Mouse (Mus musculus) 3T3-L1 (cell line): ENCODE measurements around the gene Cd302.

ENCODE experiments used
- DNase-seq: peaks from one replicate; pipeline ENCODE4 v3.0.0-alpha.2; 2015; ENCODE audit warnings: low read depth, low spot score

Gene Cd302

DNA sequence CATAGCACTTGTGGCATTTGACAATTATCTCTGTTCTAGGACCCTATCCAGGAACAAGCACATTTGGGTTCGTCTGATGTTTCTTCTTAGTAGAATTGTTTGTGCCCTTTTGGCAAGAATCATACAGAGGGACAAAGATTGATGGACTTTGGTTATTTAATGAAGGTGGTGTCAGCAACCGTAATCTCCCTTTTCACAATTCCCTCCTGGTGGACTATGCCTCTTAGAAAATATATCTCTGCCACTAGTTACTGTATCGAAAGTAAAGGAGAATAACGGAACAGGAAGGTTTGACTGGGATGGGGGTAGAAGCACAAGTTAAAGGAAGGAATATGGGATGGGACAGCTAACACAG is at the start of gene Cd302:
TSS of gene Cd302 (minus strand) at position 22 of the 355 bp plus-strand sequence.
- no peak for DNase-seq

DNA sequence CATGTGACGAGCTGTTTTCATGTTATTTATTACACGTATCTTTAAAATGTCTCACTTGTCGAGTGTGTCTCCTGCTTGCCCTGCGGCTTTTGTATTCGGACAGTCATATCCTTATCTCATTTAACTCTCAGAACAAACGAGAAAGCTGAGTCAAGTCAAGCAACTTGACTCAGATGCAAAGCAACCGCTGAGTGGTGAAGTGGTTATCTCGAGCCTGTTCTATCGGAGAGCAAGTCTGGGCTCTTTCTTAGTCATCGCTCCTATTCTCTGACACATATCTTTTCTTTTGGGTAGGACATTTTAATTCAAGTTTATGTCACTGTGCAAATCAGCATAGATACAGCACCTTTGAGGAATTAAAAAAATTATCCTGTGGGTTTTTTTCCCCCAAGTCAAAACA is 44.4 kb upstream of the Cd302 start:
- no peak for DNase-seq

DNA sequence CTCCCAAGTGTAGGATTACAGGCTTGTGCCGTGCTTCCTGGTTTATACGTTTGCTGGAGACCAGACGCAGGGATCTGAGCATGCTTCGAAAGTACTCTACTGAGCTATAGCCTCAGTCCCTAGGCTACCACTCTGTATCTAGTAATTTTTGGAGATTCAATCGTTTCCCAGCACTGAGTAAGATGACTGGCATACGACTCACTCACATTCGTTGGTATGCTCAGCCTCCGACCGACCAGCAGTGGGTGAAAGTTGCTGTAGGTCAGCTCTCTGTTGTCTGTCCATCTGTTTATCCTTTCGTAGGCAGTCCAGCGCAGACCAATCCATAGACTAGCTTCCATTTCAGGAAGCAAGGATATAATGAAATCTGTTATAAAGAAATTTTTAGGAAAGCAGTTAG is 43.3 kb upstream of the Cd302 start:
- DNase-seq = peak; percentile 63

DNA sequence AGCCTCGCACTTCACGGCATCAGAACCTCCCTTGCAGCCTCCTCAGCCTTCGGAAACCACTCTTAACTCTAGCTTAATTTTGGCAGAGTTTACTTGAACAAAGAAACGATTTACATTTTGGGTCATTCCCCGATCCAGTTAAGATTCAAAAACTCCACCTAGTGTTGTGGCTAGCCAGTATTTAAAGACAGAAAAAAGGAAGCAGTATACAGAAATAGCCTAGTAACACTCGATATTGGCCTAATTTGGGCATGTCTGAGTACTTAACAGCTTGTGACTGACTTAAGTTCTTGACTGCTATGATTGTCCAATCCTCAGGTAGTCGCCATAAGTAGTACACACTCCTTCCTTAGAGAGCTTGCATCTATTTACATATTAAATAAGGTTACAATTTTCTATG is 42.7 kb upstream of the Cd302 start:
- DNase-seq = no peak

DNA sequence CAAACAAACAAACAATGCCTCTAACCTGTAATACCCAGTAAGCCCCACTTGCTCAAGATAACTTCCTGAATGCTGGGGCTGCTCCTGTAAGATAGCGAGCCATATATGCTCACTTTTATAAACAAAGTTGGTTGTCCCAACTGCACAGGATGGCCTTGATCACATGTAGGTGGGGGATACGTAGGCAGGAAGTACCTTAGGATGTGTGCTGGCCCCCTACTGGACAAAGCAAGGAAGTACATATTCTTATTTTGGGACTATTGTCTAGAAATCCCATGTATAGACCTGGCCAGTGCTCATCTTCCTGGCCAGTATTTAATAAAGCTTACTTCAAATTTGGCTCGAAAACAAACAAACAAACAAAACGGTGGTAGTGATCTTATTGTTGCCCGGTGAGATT is 39.1 kb upstream of the Cd302 start:
- peak; percentile 59 for DNase-seq

DNA sequence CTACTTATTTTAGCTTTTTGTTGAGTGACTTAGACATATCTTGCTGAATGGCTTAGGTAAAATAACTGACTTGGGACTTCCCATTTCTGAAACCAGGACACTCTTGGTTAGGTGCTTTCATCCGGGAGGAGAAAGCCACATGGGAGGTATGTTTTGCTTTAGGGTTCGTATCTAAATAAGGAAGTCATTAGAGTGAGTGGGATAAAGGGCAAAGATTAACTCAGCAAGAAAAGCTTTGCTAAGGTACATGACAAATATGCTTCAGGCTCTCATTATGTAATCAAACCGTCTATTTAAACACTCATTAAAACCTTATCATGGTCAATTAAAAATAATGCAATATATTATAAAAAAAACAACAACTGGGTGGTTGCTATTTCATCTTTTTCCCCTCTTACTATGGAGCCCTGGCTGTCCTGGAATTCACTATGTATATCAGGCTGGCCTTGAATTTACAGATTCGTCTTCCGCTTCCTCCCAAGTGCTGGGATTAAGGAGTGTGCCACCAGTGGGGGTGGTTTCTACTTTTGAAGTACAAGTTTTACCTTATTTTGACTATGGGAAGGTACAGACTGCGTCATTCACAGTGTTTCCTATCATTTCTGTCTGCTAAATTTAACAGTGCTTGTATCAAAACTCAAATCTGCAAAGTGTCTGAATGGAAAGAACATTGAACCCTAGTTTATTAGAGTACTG is 37.9 kb upstream of the Cd302 start:
- no peak for DNase-seq

DNA sequence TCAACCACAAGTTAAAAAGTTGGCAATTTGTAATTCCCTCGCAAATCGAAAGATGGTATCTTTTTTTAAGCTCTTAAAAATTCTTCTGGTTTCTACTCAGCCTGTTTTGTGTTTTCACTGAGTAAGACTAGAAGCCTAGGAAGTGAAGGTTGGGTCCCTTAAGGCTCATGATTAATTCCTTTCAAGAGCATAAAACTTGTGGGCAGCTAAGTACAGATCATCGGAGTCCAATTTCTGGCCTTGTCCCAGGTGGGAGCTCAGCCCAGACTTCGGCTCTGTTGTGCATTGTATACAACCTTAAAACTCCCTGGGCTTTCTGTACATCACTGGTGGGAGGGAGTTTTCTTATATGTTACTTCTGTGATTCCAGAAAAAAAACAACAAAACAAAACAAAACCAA is 19.5 kb upstream of the Cd302 start:
- DNase-seq = peak; percentile 35

DNA sequence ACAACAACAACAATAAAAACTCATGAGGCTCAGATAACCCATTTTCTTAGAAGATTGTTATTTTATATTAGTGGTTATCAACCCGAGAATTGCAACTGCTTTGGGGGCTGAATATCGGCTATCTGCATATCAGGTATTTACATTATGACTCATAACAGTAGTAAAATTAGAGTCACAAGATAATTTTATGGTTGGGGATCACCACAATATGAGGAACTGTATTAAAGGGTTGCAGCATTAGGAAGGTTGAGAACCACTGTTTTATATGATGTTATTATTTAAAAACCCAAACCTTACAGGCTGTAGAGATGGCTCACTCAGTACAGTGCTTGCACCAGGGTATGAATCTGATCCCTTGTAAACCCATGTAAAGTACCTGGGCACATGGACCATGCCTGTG is 15.0 kb upstream of the Cd302 start:
- no peak for DNase-seq

DNA sequence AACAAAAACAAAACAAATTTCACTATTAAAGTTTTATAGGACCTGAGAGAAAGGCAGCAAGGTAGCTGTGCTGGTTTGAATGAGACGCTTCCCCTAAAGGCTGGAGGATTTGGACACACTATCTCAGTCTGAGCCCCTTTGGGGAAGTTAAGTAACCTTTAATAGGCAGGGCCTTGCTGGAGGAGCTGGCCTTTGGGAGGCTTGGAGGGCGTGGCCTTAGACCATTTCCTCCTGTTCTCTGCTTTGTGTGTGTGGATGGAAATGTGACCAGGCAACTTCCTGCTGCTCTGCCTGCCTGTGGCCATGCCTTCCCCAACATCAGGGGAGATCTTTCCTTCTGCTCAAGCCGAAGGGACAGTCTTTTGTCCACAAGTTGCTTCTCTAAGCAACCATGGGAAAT is 14.0 kb upstream of the Cd302 start:
- no peak for DNase-seq

DNA sequence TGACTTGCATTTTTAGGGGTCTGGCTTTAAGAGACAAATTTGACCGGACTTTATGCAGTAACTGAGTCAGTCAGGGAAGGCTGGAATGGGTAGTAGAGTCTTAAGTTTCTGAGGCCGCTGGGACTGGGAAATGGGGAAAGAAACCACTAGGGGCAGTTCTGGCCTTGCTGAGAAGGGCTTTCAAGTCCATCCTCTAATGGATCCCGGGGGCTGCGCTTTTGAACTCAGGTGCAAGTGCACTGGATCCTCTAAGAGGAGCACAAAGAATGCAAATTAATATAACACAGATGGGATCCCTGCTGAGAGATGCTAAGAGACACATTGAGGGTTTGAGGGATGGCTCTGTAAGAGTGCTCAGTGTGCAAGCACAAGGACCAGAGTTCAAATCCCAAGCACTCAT is 7.1 kb upstream of the Cd302 start:
- no peak for DNase-seq

DNA sequence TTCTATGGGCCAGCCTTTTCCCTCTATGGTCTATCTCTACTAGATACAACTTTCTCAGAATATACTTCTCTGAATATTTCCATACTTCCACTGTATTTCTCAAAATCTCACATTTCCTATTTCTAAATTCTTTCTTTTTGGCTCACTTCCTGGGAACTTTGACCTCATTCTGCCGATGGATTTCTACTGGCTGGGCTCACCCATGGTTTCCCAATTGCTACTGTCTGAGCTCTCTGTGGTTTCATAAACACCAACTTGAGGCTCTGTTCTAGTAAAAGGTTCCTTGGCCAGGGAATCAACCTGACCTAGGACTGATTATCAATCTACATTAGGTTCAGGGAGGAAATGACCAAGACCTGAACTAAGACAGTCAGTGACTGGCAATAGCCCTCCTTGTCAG is 5.2 kb upstream of the Cd302 start:
- DNase-seq = peak; percentile 25

DNA sequence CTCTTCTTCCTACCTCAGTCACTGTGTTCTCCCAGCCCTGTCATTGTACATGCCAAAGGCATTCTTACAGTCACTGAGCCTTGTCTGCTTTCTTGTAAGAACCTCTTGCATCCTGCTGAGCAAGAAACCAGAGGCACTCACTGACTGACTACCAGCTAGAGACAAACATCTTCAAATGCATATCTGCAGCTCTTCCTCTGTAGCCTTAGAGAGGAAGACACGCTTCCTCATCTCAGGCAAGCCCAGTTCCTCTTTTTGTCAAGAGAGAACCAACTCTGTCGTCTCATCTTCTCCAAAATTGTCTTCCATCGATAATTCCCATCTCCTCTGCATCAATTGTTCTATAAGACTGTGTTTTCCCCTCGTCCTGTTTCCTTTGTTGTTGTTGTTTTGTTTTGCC is 4.3 kb upstream of the Cd302 start:
- no peak for DNase-seq

DNA sequence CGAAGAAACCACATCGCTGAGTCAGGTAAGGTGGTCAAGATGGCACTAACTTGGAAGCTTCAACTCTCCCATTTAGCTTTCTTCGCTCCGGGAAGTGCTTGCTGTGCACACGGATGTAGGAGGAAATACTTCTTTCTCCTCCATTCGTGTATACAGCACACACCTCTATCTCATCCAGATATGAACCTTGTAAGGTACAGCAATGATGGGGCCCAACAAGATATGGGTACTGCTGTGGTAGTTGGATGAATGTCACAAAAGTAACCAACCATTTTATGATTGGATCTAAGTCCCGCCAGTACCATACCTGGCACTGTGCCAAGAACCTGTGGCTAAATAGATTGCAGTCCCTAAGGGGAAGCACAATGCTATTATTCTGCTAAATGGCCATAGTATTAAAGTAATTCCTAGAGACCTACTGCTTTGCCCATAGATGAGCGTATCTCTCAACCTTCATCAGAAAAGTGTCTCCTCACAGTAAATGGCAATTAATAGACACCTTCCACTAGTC is 874 bp upstream of the Cd302 start:
- DNase-seq = peak; percentile 24

DNA sequence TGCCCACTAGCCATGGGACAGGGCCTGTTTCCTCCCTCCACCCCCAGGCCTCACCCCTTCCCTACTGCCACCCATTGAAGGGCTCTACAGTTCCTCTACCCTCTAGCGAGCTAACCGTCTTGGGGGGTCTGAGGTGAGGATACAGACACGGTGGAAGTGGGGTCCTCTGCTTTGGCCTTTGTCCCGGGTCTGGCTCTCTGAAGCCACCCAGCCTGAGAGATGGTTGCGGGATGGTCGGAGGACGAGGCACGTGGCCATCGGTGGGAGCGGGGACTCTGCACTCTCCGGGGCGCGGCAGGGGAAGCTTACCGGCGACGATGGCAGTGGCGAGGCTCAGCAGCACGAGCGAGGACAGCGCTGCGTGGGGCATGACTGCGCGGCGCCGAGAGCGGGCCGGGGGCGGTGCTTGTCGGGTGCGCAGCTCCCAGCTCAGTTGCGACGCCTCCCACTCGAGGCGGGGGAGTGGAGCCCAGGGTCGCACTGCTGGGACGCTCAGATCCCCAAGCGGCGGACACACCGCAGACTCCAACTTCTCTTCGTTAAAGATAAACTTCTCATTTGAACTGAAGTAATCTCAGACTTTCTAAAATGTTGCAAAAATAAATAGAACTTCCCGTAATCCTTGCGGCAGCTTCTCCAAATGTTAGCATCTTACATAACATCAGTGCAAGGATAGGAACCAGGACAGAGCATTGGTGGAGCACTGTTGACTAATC is 379 bp downstream of the Cd302 start:
- DNase-seq = peak; percentile 55

DNA sequence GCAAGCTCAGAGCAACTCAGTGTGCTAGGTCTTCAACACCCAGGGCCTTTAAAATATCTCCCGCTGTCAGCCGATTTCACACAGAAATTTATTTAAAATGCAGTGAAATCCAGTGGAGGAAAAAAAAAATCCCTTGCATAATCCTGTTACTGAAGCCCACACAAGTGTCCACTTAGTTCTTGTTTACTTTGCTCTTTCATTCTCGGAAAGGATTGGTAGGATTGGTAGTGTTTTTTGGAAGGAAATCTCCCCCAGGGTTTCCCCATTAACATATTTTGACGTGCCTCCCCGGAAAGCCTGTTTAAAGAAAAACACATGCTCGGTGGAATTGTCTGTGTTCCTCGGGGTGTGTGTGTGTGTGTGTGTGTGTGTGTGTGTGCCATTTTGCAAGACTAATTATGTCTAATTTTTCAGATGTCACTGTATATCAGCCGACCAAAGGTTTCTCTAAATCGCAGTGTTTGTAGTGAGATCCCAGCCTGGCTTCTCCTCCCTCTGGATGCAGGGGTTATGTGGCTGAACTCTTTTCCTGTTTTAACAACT is 1.0 kb downstream of the Cd302 start:
- peak; percentile 47 for DNase-seq

DNA sequence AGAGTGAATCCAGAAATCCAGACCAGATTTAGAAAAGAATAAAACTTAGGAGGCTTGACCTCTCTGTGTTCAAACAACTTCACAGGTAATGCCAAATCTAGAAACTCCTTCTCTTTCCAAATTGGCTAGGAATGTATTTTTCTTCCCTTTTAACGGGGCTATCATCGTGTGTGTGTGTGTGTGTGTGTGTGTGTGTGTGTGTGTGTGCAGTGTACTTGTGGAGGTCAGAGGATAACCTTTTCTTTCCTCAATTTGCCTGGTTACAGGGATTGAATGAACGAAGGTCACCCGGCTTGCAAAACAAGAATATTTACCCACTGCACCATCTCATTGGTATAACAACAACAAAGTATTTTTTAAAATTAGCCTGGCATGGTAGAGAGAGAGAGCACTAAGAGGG is 1.7 kb downstream of the Cd302 start:
- no peak for DNase-seq

DNA sequence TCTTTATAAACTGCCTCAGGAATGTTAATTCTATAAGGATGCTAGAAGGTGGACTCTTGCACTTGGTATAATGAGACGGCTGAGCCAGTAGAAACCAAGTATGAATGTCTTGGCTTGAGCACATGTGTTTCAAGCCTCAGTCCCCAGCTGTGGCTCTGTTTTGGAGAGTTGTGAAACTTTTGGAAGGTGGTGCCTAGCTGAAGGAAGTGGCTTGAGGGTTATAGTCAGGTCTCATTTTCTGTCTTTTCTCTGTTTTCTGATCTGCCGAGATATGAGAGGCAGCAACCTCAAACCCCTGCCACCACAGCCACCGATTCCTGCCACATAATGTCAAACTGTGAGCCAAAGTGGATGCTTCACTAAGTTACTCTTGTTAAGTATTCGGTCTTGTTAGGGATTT is 5.7 kb downstream of the Cd302 start:
- no peak for DNase-seq

DNA sequence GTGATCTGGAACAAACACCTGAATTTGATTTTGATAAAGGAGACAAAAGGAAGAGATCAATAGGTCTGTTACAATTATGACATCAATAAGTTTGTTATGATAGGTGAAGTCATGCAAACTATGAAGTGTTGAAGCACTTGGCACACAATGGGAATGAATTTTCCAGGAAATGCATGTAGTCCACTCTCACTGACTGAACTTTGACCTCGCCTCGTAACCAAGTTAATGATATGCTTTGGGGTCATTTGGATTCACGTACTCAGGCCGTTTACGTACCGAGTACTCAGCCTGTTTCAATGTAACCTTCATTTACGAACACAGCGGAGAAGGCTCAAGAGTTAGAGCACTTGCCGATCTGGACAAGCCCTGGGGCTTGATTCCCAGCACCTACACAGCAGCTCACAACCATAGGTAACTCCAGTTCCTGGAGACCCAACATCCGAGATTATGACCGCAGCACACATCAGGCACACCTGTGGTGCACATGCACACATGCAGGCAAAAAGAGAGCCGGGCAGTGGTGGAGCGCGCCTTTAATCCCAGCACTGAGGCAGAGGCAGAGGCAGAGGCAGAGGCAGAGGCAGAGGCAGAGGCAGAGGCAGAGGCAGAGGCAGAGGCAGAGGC is 14.3 kb downstream of the Cd302 start:
- DNase-seq = no peak

DNA sequence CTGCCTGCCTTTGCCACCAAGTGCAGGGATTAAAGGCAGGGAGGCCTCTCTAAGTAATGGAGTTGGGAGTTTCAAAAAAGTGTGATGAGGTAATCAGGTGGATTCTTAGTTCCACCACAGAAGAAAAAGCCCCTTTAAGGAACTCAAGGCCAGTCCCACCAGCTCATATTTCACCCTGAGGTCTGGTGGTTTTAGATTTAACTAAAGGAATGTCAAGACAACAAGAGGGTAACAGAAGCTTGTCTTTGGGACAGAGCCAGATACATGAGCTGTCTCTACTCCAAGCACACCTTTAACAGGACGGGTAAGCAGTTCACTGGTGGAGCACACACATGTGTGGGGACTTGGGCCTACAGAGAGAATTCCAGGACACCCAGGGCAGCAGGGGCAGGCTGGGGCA is 16.7 kb downstream of the Cd302 start:
- DNase-seq = peak; percentile 45

DNA sequence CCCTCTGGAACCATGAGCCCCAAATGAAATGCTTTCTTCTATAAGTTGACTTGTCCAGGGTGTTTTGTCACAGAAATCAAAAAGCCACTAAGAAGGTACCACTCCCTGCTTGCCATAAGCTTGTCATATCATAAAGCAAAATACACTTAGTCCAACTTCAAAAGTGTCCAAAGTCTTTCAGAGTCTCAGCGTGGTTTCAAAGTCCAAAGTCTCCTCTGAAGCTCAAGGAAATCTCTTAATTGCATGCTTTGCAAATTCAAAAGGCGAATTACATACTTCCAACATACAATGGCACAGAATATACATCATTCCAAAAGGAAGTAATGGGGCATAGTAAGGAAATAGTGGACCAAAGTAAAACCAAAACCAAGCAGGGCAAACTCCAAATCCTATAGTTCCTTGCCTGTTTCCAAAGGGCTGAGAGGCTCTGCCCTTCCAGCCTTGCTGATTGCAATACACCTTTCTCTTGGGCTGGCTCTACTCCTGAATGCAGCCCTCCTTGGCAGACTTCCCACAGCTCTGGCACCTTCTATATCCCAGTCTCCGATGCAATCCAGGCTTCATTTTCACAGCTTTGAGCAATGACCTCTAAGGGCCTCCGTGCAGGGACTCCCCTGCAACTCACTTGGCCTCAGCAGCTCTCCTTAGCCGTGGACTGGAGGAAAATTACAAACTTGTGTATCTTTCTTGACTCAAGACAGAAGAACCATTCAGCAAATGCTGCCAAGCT is 23.5 kb downstream of the Cd302 start:
- DNase-seq = no peak

DNA sequence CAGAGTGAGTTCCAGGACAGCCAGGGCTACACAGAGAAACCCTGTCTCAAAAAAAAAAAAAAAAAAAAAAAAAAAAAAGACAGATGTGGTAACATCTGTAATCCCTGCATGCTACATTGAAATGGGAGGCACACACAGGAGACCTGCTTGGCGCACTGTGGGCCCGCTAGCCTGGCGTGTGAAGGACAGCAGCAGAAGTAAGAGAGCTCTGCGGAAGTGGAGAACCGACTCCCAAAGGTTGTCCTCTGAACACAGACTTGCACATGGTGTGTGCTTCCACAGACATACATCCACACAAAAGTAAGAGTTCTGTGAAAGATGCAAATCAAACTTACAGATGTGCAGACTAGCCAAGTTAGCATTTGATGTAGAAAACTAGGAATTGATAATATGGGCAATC is 25.1 kb downstream of the Cd302 start:
- DNase-seq = no peak

DNA sequence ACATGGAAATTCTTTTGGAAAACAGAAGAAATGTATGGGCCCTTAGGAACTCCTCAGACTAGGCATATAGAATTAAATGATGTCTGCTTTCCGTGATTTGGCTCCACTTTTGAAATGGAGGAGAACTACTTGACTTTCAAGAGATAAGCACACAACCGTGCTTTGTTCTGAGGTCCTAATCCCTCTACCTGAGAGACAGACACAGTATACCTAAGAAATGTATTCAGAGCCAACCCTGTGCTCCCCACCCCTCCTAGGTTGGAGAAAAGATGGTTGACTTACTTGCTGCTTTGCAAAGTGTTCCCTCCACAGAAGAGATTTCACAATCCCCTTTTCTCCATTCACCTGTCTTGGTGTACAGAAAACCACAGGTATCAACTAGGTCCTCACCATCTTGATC is 27.5 kb downstream of the Cd302 start:
- no peak for DNase-seq
